Mouse (Mus musculus): ENCODE measurements around the gene Itprip.

Itprip gene

DNA sequence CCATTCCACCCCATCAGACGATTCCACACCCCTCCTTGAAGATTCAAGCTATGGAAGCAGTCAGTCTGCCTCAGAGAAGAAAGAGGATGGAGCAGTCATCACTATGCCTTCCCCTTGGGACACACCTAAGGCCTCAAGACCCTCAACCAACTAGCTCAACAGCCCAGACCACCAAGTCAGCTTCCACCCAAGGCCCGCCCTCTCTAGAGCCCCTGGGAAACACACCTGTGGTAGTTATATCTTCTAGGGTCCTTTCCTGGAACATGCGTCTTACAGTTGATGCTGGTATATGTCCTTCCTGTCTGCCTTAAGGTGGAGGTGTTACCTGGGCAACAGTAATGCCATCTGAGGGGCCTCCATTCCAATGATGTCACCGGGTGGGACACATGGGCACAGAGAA lies 4.9 kb downstream of the Itprip start:
- no peak for DNase-seq (ENCODE audit: low spot score)

- DNase-seq (ENCODE audit: low spot score) = no peak
Observed at GRCm38 (mm10) chr19:47913344-47913743, 5.8 kb downstream of the Itprip start.

DNA sequence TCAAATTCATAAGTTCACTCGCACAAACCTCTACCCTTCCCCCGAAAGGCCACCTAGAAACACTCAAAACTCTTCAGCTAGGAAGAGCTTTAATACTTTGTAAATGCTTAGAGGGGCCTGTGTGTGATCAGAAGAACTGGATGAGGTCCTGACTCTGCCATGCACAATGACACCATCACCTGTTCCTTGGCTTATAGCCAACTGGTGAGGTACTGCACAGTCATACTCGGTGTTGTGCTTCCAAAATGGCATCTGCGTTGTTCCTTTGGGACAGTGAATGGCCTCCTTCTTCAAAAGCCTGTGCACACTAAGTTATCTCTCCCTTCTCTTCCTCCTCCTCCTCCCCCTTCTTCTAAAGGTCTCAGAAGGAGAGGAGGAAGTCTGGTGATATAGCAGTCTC lies 8.3 kb downstream of the Itprip start:
- no peak for DNase-seq (ENCODE audit: low spot score)

GRCm38 (mm10) chr19:47910117-47910618 lies 8.9 kb downstream of the Itprip start:
- DNase-seq (ENCODE audit: low spot score) = no peak

DNA sequence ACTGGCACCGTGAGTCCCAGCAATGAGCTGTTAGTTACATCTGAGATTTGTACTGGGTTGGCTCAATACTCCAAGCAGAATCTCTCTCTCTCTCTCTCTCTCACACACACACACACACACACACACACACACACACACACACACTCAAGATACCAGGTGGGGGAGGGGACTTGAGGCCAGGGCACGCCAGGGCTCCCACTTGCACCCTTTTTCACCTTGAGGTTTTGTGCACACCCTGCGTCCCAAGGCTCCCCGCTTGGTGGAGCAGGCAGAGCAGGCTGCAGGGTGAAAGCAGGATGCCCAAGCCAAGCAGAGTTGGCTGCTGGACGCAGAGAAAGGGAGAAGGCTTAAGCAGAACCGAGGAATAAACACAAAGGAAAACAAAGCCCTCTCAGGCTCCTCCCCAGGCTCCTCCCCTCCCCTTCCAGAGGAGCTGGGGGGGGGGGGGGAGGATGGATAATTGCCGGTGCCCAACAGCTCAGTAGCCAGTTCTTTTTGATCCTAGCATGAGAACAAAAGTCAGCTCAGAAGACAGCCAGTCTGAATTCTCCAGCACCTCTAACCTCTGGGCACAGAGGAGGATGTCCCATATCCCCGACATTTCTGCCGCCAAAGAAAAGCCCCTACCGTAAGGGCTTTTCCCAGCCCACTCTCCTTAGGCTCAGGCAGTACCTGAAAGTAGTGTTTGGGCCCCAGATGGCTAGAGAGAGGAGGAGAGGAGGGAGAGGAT lies 9.5 kb downstream of the Itprip start:
- DNase-seq (ENCODE audit: low spot score) = no peak

- no peak for DNase-seq (ENCODE audit: low spot score)
Observed at GRCm38 (mm10) chr19:47908961-47909371, 10.1 kb downstream of the Itprip start.

GRCm38 (mm10) chr19:47907596-47907995 lies 11.5 kb downstream of the Itprip start:
- no peak for DNase-seq (ENCODE audit: low spot score)

DNA sequence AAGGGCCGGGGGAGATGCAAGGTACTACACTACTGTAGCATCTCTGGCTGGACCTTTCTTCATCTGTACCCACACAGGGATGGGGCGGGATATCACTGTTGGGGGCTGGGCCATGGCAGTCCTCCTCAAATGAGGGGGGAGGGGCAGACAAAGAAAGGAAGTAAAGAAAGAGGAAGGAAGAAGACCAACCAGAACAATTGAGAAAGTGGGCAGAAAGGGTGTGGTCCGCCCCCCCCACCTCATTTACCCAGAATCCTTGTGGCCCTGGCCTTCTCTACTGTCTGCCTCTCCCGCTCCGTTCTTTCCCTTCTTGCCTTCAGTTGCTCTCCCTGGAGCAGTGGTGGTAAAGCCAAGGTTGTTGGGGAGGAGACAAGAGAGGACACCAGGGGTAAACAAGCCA lies 13.5 kb downstream of the Itprip start:
- no peak for DNase-seq (ENCODE audit: low spot score)

GRCm38 (mm10) chr19:47905081-47905480 lies 14.0 kb downstream of the Itprip start:
- DNase-seq (ENCODE audit: low spot score) = no peak

GRCm38 (mm10) chr19:47903679-47904078 lies 15.4 kb downstream of the Itprip start:
- DNase-seq (ENCODE audit: low spot score) = no peak

DNA sequence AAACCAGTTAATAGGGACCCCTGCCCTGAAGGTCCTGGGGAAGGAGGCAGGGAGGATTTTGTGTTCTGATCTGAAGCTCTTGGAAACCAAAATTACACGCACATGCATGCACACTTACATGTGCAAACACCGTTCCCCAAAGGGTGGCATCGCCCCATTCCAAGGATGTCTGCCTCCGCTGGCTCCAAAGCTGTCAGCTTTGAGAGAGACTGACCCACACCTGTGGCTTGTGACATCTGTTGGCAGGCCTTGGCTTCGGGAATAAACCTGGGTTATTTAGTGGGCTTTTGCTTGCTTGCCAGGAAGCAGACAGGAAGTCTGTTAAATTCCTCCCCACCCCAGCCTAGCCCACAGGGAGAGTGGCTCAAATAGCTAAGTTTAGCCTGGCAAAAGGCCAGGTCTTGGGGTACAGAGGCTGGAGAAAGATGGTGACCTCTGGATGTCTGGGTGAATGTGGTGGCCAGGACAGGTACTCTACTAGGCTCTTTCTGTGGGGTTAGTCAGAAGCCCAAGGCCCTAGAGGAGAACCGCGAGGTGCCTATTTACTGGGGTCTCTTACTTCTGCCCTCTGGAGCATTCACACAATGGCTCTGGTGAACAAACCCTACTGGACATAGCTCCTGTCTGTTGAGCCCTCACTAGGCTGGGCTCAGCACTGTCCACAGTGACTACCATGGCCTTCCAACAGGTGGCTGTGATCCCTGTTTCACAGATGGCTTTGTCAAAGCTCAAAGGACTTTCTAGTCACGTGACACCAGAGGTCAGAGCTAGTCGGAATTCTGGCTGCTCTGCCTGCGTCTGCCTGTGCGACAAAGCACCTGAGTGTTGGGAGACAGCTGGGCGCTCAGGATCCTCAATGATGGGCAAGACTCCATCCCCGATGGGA lies 16.5 kb downstream of the Itprip start:
- no peak for DNase-seq (ENCODE audit: low spot score)

GRCm38 (mm10) chr19:47900558-47900957 lies 18.5 kb downstream of the Itprip start:
- DNase-seq (ENCODE audit: low spot score) = no peak

DNA sequence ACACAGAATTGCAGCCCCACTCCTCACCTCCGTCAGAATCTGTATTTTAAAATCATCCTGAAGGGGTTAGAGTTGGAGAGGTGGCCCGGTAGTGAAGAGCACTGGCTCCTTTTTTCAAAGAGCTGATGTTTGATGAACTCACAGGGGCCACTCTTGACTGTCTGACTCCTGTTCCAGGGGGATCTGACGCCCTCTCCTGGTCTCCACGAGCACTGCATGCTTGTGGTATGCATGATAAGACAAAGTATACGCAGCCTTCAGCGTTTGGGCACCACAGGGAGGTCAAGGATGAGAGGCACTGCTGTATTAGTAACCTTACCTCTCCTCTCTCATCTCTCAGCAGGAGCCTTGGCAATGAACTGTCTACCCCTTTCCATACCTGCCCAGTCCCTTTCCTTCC lies 19.1 kb downstream of the Itprip start:
- DNase-seq (ENCODE audit: low spot score) = no peak

DNA sequence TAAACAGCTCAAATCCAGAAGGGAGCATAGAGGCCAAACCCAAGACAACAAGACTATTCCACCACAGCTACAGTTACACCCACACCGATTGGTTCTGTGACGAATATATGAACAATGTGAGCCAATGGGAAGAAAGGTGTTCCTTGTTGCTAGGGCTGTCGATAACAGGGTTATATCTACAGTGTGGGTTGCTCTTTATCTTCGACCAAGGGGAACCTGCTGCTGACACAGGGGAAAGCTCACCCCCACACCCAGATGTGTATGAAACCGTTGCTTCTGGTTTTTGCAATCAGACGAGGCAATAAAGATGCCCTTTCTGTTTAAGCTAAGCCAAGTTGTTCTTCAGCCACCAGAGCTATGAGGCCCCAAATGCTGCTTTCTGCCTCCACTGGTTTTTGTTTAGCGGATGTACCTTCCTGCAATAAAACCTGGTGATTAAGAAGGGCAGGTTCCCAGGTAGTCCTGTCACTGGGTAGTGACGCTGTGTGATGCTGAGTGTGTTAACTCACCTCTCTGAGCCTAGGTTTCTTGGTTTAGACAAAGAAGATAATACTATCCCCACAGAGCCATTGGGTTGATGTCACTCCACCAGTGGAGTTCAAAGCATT lies 20.5 kb downstream of the Itprip start:
- DNase-seq (ENCODE audit: low spot score) = no peak

DNA sequence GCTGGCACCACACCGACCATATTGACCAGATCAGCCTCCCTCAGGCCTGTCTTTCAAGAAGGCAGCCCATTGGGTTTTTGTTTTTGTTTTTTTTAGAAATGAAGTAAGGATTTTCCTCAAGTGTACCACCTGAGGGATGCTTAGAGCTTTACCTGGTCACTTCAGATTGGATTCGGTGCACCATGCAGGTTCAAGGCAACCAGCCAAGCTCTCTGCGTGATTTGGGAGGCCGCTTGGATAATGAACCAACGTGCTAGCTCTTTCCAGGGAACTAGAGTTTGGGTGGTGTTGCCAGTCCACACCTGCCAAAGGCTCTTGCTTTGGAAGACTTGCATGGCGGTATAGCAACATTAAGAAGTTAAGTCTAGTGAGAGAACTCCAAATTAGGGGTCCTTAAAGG lies 26.0 kb downstream of the Itprip start:
- no peak for DNase-seq (ENCODE audit: low spot score)

- DNase-seq (ENCODE audit: low spot score) = peak; percentile 78
Observed at GRCm38 (mm10) chr19:47891562-47892312, 27.4 kb downstream of the Itprip start.

DNA sequence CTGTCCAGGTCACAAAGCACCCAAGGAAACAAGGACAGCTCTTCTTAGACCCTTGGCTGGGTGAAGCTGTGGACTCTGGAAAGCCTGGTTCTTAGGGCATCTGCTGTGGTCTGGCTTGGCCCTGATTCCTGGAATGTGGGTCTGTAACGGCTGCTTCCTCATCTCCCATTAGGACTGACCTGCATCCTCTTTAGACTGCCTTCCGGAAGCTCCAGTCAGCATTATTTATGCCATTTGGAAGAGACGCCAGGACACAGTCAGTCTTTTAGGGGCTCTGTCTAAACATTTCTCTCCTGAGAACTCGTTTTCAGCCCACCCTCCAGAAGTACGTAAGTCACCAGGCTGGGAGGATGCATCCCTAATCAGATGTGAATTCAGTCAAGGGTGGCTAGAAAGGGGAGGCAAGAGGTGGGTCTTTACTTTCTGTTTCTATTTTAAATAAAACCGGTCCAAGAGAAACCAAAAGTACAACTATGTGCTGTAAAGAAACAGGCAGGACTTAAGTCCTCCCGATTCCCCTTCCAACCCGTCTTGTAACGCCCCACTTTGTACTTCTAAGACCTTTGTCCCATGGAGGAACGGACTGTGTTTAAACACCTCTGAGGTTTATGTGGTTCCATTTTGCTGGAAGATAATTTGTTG lies 28.5 kb downstream of the Itprip start:
- DNase-seq (ENCODE audit: low spot score) = no peak

DNA sequence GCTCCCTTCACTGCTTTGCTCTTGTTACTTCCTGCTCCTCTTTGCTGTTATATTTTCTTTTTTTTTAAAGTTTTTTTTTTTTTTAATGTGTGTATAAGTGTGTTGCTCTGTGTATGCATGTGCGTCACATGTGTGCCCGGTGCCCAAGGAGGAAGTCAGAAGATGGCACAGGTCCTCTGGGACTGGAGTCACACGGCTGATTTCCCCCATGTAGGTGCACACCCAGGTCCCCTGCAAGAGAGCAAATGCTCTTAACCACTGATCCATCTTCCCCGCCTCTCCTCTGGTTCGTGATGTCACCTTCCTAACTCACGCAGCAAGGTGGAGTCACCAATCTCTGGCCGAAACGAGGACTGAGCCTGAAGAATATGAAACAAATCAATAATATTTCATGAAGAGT lies 31.1 kb downstream of the Itprip start:
- no peak for DNase-seq (ENCODE audit: low spot score)

GRCm38 (mm10) chr19:47887417-47887816 lies 31.7 kb downstream of the Itprip start:
- no peak for DNase-seq (ENCODE audit: low spot score)

- peak; percentile 34 for DNase-seq (ENCODE audit: low spot score)
Observed at GRCm38 (mm10) chr19:47886617-47887016, 32.5 kb downstream of the Itprip start.

DNA sequence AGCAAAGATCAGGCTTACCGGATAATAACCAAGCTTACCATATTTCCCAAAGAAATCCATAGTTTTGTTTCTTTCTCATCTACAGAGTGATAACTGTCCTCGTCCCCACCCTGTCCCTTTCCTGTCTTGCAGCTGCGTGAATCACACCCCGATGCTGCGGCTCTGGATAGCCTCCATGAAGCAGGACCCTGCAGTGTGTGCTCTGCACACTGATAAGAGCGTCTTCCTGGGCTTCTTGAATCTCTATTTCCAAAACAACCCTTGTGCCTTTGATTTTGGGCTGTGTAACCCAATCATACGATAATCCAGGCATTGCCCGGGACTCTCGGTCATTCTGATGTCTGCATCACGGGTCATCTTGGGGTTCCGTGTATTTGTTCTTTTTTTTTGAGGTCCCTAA lies 33.2 kb downstream of the Itprip start:
- no peak for DNase-seq (ENCODE audit: low spot score)

Data from adipocyte (in vitro differentiated cells).